Mouse (Mus musculus) thymus, postnatal 14 days (tissue): ENCODE data around the gene Olfr1457.

Source experiments
- DNase-seq: peaks from one replicate; pipeline ENCODE4 v3.0.0; 2021

Olfr1457 gene

DNA sequence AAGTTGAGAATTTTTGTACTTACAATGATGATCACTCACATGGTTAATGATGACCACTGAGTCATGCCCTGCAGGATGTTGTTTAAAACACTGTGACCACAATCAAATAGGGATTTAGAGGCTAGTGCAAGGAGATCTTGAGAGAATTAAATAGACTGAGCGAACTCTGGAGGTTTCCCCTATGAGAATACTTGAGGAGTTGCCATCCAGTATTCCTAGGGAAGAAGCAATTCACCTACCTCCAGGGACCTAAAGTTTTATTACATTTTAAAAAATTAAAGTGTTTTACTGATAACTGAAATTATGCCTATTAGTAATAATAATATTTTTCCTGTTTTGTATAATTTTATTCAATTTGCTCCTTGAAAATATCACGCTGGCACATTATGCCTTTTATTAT lies at the start of gene Olfr1457:
Olfr1457 (minus strand) TSS at position 101 of the 400 bp plus-strand sequence.
- DNase-seq, result no peak

DNA sequence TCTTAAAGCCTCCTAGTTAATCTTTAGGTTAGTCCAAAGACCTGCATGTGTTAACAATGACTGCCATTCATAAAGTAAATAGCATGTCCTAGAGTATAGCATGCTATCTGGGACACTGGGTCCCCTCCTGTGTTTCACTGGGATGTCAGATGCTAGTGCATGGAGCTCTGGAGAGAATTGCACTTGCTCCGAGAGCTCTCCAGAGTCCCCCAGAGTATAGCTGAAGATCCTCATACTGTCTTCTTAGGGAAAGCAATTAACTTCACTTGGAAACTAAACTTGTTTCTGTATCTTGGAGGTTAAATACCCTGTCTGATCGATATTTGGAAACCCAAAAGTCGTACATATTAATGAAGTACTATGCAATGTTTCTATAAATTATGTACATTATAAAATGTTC lies 9.0 kb upstream of the Olfr1457 start, which contains the start of gene Olfr1458:
Olfr1458 (minus strand) TSS at position 101 of the 400 bp plus-strand sequence.
- no peak for DNase-seq

DNA sequence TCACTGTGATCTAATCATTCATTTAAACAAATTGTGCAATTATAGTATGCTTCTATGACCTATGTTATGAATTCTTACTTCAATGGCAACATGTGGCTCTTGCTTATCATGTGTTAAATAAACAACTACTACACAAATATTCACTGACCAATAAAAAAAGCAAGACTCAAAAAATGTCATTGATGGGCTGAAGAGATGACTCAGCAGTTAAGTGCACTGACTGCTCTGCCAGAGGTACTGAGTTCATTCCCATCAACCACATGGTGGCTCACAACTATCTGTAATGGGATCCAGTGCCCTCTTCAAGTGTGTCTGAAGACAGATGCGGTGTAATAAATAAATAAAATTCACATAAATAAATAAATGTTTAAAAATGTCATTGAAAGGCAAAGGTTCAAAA lies 3.8 kb downstream of the Olfr1457 start:
- no peak for DNase-seq

DNA sequence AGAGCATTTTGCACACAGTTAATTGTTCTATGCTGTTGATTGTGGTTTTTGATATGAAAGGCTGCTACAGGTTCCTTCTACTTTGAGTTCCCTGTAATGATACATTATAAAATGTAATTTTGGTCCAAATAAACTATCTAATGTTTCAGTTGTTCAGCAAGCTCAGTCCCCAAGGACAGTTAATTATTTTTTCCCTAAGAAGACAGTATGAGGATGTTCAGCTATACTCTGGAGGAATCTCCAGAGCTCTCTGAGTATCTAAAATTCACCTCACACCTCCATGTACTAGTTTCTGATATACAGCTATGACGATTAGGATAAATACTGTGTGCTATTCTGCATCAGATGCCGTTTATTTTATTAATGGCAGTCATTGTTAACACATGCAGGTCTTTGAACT lies 37.4 kb downstream of the Olfr1457 start, which contains the start of gene Olfr1454:
Olfr1454 (plus strand) TSS at position 301 of the 400 bp plus-strand sequence.
- DNase-seq, result no peak
